Mouse (Mus musculus) telencephalon, adult 2 months (tissue): ENCODE data around the gene Prr9.
A peak's percentile ranks its signal among the peaks of the same experiment; 100 is the strongest.

Experiments used
- DNase-seq: peaks from one replicate; pipeline ENCODE4 v3.0.0-alpha.2; 2011; ENCODE audit warnings: low read depth, low spot score

Gene Prr9

GRCm38 (mm10) chr3:92123847-92124246 is at the start of gene Prr9:
Gene Prr9 (minus strand): TSS chr3:92123947.
- no peak for DNase-seq

DNA sequence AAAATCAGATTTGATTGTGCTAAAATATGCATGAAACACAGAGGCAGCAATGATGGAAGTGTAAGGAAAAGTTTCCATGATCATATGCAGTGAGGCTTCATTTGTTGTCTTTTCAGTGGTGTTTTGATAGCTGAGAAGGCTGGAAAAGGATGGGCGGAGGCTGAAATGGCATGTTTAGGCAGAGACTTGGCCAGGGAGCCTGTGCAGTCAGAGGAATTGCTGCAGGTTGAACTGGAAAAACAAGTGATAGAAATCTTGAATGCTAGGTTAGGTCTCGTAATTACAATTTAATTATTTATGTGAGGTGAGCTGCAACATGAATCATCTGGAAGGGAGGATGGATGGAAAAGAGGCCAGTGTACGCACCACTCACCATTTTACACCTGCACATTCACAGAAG is 46.1 kb upstream of the Prr9 start:
- no peak for DNase-seq

DNA sequence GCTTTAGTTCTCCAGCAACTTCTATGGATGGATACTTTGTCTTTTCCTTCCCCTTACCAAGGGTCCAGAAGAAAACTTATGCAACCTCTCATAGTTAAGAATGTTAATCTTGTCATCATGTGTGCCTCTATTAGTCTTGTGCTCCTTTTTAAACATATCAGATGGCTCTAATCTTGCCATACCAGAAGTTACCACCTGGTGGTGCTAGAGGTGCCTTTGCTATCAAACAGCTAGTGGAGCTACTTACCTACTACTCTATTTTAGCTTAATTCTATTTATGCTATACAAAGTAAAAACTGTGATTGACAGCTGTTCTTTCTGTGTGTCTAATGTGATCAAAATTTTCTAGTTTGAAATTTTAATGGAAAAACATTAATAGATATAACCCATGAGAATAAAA is 29.6 kb upstream of the Prr9 start:
- peak; percentile 34 for DNase-seq

DNA sequence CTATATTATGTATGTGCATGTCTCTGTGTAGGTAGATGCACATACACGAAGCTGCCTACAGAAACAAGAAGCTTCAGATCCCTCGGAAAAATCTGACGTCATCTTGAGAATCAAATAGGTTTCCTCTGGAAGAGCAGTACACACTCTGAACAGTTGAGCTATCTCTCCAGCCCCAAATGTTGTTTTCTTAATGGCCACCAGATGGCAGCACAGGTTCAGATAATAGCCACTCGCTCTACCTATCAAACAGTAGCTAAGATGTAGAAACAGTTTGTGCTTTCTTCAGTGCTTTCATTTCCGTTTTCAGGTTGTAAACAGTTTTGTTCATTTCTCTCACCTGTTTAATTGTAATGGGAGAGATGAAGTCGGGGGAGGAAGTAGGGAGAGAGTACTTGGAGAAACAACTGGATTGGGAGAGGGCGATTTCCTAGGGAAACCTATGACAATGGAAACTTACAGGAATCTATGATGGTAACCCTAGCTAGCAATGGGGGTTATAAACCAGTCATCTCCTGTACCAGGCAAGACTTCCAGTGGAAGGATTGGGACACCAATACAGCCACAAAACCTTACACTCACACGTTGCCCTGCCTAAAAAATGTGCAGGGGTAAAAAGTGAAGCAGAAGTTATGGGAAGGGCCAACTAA is 27.0 kb upstream of the Prr9 start:
- DNase-seq: peak; percentile 36

- DNase-seq: no peak
Observed at GRCm38 (mm10) chr3:92147913-92148312, 24.2 kb upstream of the Prr9 start.

- DNase-seq: no peak
Observed at GRCm38 (mm10) chr3:92147420-92147819, 23.7 kb upstream of the Prr9 start.

DNA sequence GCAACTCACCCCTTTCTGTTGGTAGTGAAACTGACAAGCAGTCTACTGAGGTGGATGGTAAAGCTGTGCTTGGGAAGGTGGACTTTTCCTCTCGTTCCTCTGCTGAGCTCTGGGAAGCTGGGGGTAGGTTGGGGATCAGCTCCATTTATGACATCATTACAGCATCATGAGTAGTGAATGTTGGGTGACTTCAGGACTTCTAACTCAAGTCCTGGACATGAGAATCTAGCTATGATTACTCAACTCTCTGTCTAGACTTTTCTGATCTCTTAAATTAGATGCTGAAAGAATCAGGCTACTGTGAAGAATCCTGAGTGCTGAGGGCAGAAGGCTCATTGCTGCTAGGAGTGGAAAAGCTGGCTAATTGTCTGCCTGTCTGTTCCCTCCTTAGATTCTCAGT is 18.9 kb upstream of the Prr9 start, which contains the start of gene Lelp1:
Gene Lelp1, minus strand, starts transcription at position 101 of the 400 bp plus-strand sequence.
- no peak for DNase-seq

- no peak for DNase-seq
Observed at GRCm38 (mm10) chr3:92120902-92121301, 2.8 kb downstream of the Prr9 start.

- peak; percentile 11 for DNase-seq
Observed at GRCm38 (mm10) chr3:92117930-92118329, 5.8 kb downstream of the Prr9 start.

DNA sequence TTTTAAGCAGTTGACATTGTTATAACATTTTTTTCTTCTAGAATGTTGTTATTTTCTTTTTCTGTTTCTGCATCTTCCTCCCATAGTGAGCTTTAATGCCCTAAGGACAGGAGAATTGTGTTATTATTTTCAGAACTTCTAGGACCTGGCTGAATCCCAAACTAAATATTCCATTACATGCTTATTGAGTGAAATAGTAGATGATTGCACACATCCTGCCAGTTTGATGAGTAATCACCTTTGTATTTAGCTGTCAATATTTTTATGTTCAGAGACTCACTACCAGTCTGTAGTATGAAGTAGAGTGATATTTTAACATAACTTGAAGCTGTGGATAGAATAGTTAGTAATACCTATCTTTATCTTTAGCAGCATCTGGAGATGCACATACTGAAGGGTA is 12.2 kb downstream of the Prr9 start:
- no peak for DNase-seq

GRCm38 (mm10) chr3:92110790-92111189 is 13.0 kb downstream of the Prr9 start:
- no peak for DNase-seq

DNA sequence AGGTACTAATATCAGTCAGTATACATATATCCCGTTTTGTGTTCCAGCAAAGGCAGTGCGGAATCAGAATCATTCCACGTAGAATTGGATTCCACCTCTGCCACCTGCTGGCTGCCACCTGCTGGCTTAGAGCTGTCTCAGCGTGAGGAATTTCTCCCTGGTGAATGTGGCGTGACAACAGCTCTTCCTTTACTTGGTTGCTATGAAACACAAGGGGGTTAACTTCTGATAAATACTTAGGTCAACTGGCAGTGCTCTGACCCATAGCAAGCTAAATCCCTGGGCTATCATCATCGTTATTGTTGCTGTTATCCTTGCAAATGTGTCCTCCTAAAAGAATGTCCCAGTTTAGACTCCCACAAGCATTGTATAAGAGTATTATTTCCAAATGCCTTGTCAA is 17.2 kb downstream of the Prr9 start:
- peak; percentile 16 for DNase-seq

GRCm38 (mm10) chr3:92083042-92083441 is 40.7 kb downstream of the Prr9 start, which contains the start of gene Lor:
Gene Lor (minus strand): TSS chr3:92083142.
- DNase-seq: no peak

DNA sequence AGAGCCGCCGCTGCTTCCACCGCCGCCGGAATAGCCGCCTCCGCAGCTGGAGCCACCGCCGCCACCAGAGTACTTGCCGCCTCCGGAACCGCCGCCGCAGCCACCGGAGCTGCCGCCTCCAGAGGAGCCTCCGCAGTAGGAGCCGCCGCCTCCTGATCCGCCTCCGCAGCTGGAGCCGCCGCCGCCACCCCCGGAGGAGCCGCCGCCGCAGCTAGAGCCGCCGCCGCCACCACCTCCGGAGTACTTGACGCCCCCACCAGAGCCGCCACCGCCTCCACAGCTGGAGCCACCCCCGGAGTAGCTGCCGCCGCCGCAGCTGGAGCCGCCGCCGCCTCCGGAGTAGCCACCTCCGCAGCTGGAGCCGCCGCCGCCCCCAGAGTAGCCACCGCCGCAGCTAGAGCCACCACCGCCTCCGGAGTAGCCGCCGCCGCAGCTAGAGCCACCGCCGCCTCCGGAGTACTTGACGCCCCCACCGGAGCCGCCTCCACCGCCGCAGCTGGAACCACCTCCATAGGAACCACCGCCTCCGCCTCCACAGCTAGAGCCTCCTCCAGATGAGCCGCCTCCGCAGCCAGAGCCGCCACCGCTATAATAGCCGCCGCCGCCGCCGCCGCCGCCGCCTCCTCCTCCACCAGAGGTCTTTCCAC is 42.3 kb downstream of the Prr9 start:
- no peak for DNase-seq

DNA sequence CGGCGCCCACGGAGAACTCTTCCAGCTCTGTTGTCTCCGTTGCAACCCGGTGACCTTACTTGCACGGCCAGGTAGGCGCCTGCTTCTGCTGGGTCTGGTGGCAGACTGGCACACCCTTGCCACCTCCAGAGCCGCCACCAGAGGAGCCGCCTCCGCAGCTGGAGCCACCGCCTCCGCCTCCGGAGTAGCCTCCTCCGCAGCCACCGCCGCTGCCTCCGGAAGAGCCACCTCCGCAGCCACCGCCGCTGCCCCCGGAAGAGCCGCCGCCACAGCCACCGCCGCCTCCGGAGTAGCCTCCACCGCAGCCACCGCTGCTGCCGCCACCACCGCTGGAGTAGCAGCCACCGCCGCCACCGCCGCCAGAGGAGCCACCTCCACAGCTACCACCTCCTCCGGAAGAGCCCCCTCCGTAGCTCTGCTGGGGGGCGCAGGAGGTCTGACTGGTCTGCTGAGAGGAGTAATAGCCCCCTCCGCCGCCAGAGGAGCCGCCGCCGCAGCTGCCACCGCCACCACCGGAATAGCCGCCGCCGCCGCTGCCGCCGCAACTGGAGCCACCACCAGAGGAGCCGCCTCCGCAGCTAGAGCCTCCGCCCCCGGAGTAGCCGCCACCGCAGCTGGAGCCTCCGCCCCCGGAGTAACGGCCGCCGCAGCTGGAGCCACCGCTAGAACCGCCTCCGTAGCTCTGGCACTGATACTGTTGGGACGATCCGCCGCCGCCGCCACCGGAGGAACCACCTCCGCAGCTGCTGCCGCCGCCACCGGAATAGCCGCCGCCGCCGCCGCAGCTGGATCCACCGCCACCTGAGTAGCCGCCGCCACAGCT is 43.1 kb downstream of the Prr9 start:
- DNase-seq: no peak
